Mouse (Mus musculus) CH12.LX (cell line): ENCODE results near the gene Srrt. TPM values are rescaled to one million over a fixed set of nuclear protein-coding genes. Genes with fewer than 3 reads are reported as not detected.

Experiments
- DNase-seq: peaks from one replicate; pipeline ENCODE4 v3.0.0-alpha.2; 2013; ENCODE audit errors: extremely low read depth
- H3K27ac ChIP-seq: 2 replicates; pipeline ENCODE4 v1.5.1; 2012; ENCODE audit warnings: low read depth, mild to moderate bottlenecking, control low read depth, moderate library complexity; ENCODE audit not compliant: insufficient read depth
- H3K27me3 ChIP-seq: replicated peaks from 2 replicates; pipeline ENCODE3; 2012; ENCODE audit warnings: inconsistent platforms
- H3K36me3 ChIP-seq, 2 experiments: replicated peaks in 1 of 2; 2 replicates each; pipeline versions ENCODE3 to v1.6.1; 2012; ENCODE audit warnings: inconsistent platforms in 1 of 2, low read length in 1 of 2, mild to moderate bottlenecking in 1 of 2, mixed read lengths in 1 of 2, moderate library complexity in 1 of 2; ENCODE audit not compliant: control insufficient read depth in 1 of 2, insufficient read depth in 1 of 2
- H3K4me1 ChIP-seq, 2 experiments: 2 replicates each; pipeline ENCODE4 v1.6.1; 2012; ENCODE audit warnings: inconsistent platforms in 1 of 2, moderate library complexity in 1 of 2; ENCODE audit not compliant: insufficient read depth in 2 of 2, control insufficient read depth in 1 of 2
- H3K4me2 ChIP-seq: 2 replicates; pipeline ENCODE4 v1.6.1; 2012; ENCODE audit warnings: low read depth, mild to moderate bottlenecking, control low read depth; ENCODE audit not compliant: poor library complexity, insufficient read depth, severe bottlenecking
- H3K4me3 ChIP-seq, 3 experiments: fragments of 150-350 bp in 1 of 3; sonication (generic) in 1 of 3; replicated peaks in 1 of 3; 2 replicates each; pipeline versions ENCODE3 to v1.5.1; 2011 to 2012; ENCODE audit warnings: low read depth in 2 of 3, low read length in 2 of 3, mild to moderate bottlenecking in 2 of 3, moderate library complexity in 2 of 3, control low read depth in 1 of 3, improper control_type of control experiment in 1 of 3, inconsistent platforms in 1 of 3, mixed read lengths in 1 of 3; ENCODE audit not compliant: poor library complexity in 1 of 3
- H3K79me2 ChIP-seq: replicated peaks from 2 replicates; pipeline ENCODE4 v1.6.1; 2012; ENCODE audit warnings: mild to moderate bottlenecking, moderate library complexity; ENCODE audit not compliant: control insufficient read depth, poor library complexity, insufficient read depth, severe bottlenecking; ENCODE audit errors: extremely low read depth
- H3K9ac ChIP-seq: 2 replicates; pipeline ENCODE4 v1.6.1; 2012; ENCODE audit warnings: low read depth, mild to moderate bottlenecking, control low read depth, moderate library complexity; ENCODE audit not compliant: insufficient read depth
- H3K9me3 ChIP-seq: replicated peaks from 2 replicates; pipeline ENCODE3; 2012; ENCODE audit warnings: low read length, inconsistent platforms, mixed read lengths
- BHLHE40 ChIP-seq: IDR thresholded peaks from 2 replicates; pipeline ENCODE4 v1.6.1; 2011; ENCODE audit warnings: mild to moderate bottlenecking, low read depth, low read length, improper control_type of control experiment
- CHD2 ChIP-seq: IDR thresholded peaks from 2 replicates; pipeline ENCODE4 v1.6.1; 2011; ENCODE audit warnings: low read length, improper control_type of control experiment
- CTCF ChIP-seq, 2 experiments: IDR thresholded peaks in 1 of 2; conservative IDR thresholded peaks in 1 of 2; 2 replicates each; pipeline ENCODE4 v1.5.1; 2011 to 2012; ENCODE audit warnings: low read depth in 2 of 2, low read length in 2 of 2, improper control_type of control experiment in 1 of 2, inconsistent platforms in 1 of 2, mild to moderate bottlenecking in 1 of 2, moderate library complexity in 1 of 2
- E2F4 ChIP-seq: IDR thresholded peaks from 2 replicates; pipeline ENCODE4 v1.6.1; 2011; ENCODE audit warnings: low read depth, low read length, improper control_type of control experiment; ENCODE audit not compliant: insufficient replicate concordance
- ETS1 ChIP-seq: conservative IDR thresholded peaks from 2 replicates; pipeline ENCODE4 v1.6.1; 2012; ENCODE audit warnings: low read depth, mild to moderate bottlenecking, inconsistent platforms, low read length, improper control_type of control experiment, moderate library complexity
- IRF4 ChIP-seq: IDR thresholded peaks from 2 replicates; pipeline ENCODE4 v1.6.1; 2014; ENCODE audit warnings: low read depth, mild to moderate bottlenecking, inconsistent platforms, low read length, improper control_type of control experiment
- JUN ChIP-seq: IDR thresholded peaks from 2 replicates; pipeline ENCODE4 v1.6.1; 2011; ENCODE audit warnings: low read depth, mild to moderate bottlenecking, low read length, improper control_type of control experiment, moderate library complexity; ENCODE audit not compliant: insufficient read depth
- JUND ChIP-seq: conservative IDR thresholded peaks from 2 replicates; pipeline ENCODE4 v1.6.1; 2011; ENCODE audit warnings: low read depth, low read length, improper control_type of control experiment
- MAFK ChIP-seq: IDR thresholded peaks from 2 replicates; pipeline ENCODE4 v1.6.1; 2011; ENCODE audit warnings: low read length, improper control_type of control experiment; ENCODE audit not compliant: insufficient replicate concordance
- MAX ChIP-seq: IDR thresholded peaks from 2 replicates; pipeline ENCODE4 v1.6.1; 2011; ENCODE audit warnings: low read length, improper control_type of control experiment
- MEF2A ChIP-seq: IDR thresholded peaks from 2 replicates; pipeline ENCODE4 v1.6.1; 2014; ENCODE audit warnings: low read depth, mild to moderate bottlenecking, inconsistent platforms, low read length, improper control_type of control experiment, borderline replicate concordance
- MYC ChIP-seq: IDR thresholded peaks from 2 replicates; pipeline ENCODE4 v1.6.1; 2011; ENCODE audit warnings: low read depth, mild to moderate bottlenecking, improper control_type of control experiment, low read length
- PAX5 ChIP-seq: IDR thresholded peaks from 2 replicates; pipeline ENCODE4 v1.6.1; 2012; ENCODE audit warnings: low read length, inconsistent platforms, mixed read lengths
- POLR2A ChIP-seq: IDR thresholded peaks from 2 replicates; pipeline ENCODE4 v1.6.1; 2011; ENCODE audit warnings: low read depth, mild to moderate bottlenecking, improper control_type of control experiment, low read length
- POLR2AphosphoS2 ChIP-seq: IDR thresholded peaks from 2 replicates; pipeline ENCODE4 v1.6.1; 2011; ENCODE audit warnings: low read depth, low read length, improper control_type of control experiment
- RAD21 ChIP-seq: IDR thresholded peaks from 2 replicates; pipeline ENCODE4 v1.6.1; 2011; ENCODE audit warnings: low read depth, mild to moderate bottlenecking, low read length, improper control_type of control experiment, moderate library complexity
- RCOR1 ChIP-seq: conservative IDR thresholded peaks from 2 replicates; pipeline ENCODE4 v1.6.1; 2012; ENCODE audit warnings: low read depth, mild to moderate bottlenecking, inconsistent platforms, low read length, improper control_type of control experiment
- SIN3A ChIP-seq: IDR thresholded peaks from 2 replicates; pipeline ENCODE4 v1.6.1; 2012; ENCODE audit warnings: low read length, improper control_type of control experiment, inconsistent platforms
- SMC3 ChIP-seq: IDR thresholded peaks from 2 replicates; pipeline ENCODE4 v1.6.1; 2011; ENCODE audit warnings: low read depth, low read length, improper control_type of control experiment
- TBP ChIP-seq: conservative IDR thresholded peaks from 2 replicates; pipeline ENCODE4 v1.6.1; 2011; ENCODE audit warnings: low read depth, low read length, improper control_type of control experiment
- TCF12 ChIP-seq: IDR thresholded peaks from 2 replicates; pipeline ENCODE4 v1.6.1; 2014; ENCODE audit warnings: low read depth, mild to moderate bottlenecking, inconsistent platforms, low read length, improper control_type of control experiment
- UBTF ChIP-seq: IDR thresholded peaks from 2 replicates; pipeline ENCODE4 v1.6.1; 2012; ENCODE audit warnings: low read depth, mild to moderate bottlenecking, inconsistent platforms, low read length, improper control_type of control experiment, moderate library complexity
- USF1 ChIP-seq: IDR thresholded peaks from 2 replicates; pipeline ENCODE4 v1.6.1; 2014; ENCODE audit warnings: low read depth, mild to moderate bottlenecking, inconsistent platforms, low read length, improper control_type of control experiment
- ZC3H11A ChIP-seq: IDR thresholded peaks from 2 replicates; pipeline ENCODE4 v1.6.1; 2012; ENCODE audit warnings: low read depth, mild to moderate bottlenecking, inconsistent platforms, low read length, improper control_type of control experiment
- dilution Hi-C: fragments of 300-500 bp; cut with MboI; formaldehyde crosslinking; loops from 2 replicates; pipeline ENCODE4 v1.14.3; 2020; ENCODE audit warnings: low sequenced_read_pairs; ENCODE audit not compliant: extremely low pct_unique_long_range_greater_than_20kb, extremely low pct_ligation_motif_present
- in situ Hi-C: fragments of 300-500 bp; cut with MboI; formaldehyde crosslinking; loops from 3 replicates; pipeline ENCODE4 v1.14.3; 2019; ENCODE audit warnings: low sequenced_read_pairs, low pct_ligation_motif_present, low pct_unique_long_range_greater_than_20kb, mixed read lengths
- polyA plus RNA-seq: library from polyadenylated mRNA; unstranded; fragments of >175 nt; gene quantifications from 2 replicates; pipeline ENCODE4 v1.2.1, GENCODE M21; 2012; ENCODE audit warnings: low read depth; ENCODE audit not compliant: insufficient read length
- total RNA-seq, 2 experiments: library from RNA; depleted of rRNA; stranded (reverse); fragments of 300-350 nt in 1 of 2; fragments of >200 nt in 1 of 2; gene quantifications; 2 replicates each; pipeline ENCODE4 v1.2.3; 2012 to 2014

The Srrt gene
- total and polyA plus RNA-seq, 3 experiments, result 148 to 493 (median 165) TPM

- H3K27ac ChIP-seq, result no peak overlapping the region
- no peak overlapping the region for H3K9ac ChIP-seq
- DNase-seq, result no peak
- in situ Hi-C loops (loop anchor here (10.0 kb wide), 1 partner anchor 145 kb away; no protein-coding TSS in a partner anchor), dilution Hi-C loops (no loop called here)
- H3K4me3 ChIP-seq, result no peak overlapping the region
- no peak overlapping the region for H3K4me2 ChIP-seq
- peaks cover 5% of the 10 kb centered on the region for H3K9me3 ChIP-seq
- TF ChIP-seq MAX, result no peak
- TF ChIP-seq RCOR1, result no peak
- TF ChIP-seq CTCF (conservative IDR thresholded peaks at IDR 0.05 in 1 of 2, IDR thresholded peaks at IDR 0.05 in 1 of 2; ENCODE audit: low read depth in 2 of 2, low read length in 2 of 2), result no peak
- TF ChIP-seq JUN, result no peak
- TF ChIP-seq POLR2AphosphoS2, result no peak
- no peak for TF ChIP-seq POLR2A
- TF ChIP-seq MEF2A, result no peak
- no peak for TF ChIP-seq TCF12
- no peak for TF ChIP-seq JUND
- TF ChIP-seq ZC3H11A, result no peak
- no peak for TF ChIP-seq RAD21
- TF ChIP-seq, all 38 proteins: peak for 0
- H3K36me3 ChIP-seq, result no peaks in the 10 kb centered on the region
- H3K79me2 ChIP-seq, result no peaks in the 10 kb centered on the region
- H3K27me3 ChIP-seq, result peaks cover 40% of the 10 kb centered on the region
- peaks cover 0 to 5% of the 10 kb centered on the region in 2 experiments; a peak in 2 of 4 replicates for H3K4me1 ChIP-seq
Observed at GRCm38 (mm10) chr5:137339290-137339979, 32.0 kb upstream of the Srrt start.

GRCm38 (mm10) chr5:137338663-137339289 is 31.3 kb upstream of the Srrt start:
- peaks cover 0 to 4% of the 10 kb centered on the region in 2 experiments; a peak in 2 of 4 replicates for H3K4me1 ChIP-seq
- H3K4me3 ChIP-seq, result no peak overlapping the region
- no peaks in the 10 kb centered on the region for H3K36me3 ChIP-seq
- no peak for DNase-seq
- TF ChIP-seq BHLHE40 (no peak), POLR2A (no peak), TBP (no peak), USF1 (no peak)
- H3K4me2 ChIP-seq, result no peak overlapping the region
- dilution Hi-C loops, result no loop called here
- no peak overlapping the region for H3K9ac ChIP-seq
- H3K9me3 ChIP-seq, result no peaks in the 10 kb centered on the region
- in situ Hi-C loops, result loop anchor here (10.0 kb wide), 1 partner anchor 146 kb away; no protein-coding TSS in a partner anchor
- H3K27me3 ChIP-seq, result peaks cover 42% of the 10 kb centered on the region
- no peaks in the 10 kb centered on the region for H3K79me2 ChIP-seq
- H3K27ac ChIP-seq, result no peak overlapping the region

DNA sequence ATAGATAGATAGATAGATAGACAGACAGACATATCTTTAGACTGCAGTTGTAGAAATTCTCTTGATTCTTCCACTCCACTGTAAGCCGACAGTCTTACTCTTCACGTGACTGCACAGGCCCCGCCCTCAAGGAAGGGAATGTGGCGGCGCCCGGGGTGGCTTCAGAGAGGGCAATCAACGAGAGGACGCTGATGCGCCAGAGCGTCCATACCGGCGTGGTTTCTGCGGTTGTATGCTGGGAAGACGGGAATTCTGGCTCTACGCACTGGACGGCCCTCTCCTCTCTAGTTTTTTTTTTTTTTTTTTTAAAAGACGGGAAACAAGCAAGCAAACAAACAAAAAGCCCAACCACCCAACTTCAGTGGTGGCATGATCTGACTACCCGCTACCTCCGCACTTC is 30.8 kb upstream of the Srrt start:
- Histone ChIP-seq H3K4me1 (peaks cover 0 to 4% of the 10 kb centered on the region in 2 experiments; a peak in 2 of 4 replicates), H3K4me2 (no peak overlapping the region), H3K27me3 (peaks cover 42% of the 10 kb centered on the region)
- no peak for TF ChIP-seq SIN3A
- TF ChIP-seq CHD2, result no peak
- TF ChIP-seq IRF4, result no peak
- no peak for TF ChIP-seq MYC
- no peak for TF ChIP-seq POLR2AphosphoS2
- TF ChIP-seq RAD21, result no peak
- TF ChIP-seq ETS1, result no peak
- no peak for TF ChIP-seq MAFK
- no peak for TF ChIP-seq SMC3
- no peak for TF ChIP-seq E2F4
- no peak for TF ChIP-seq RCOR1
- TF ChIP-seq UBTF, result no peak
- no peak for TF ChIP-seq PAX5
- TF ChIP-seq, all 38 proteins: peak for 0
- H3K27ac ChIP-seq, result no peak overlapping the region
- no peaks in the 10 kb centered on the region for H3K79me2 ChIP-seq
- H3K4me3 ChIP-seq, result no peak overlapping the region
- no peaks in the 10 kb centered on the region for H3K36me3 ChIP-seq
- in situ Hi-C loops (loop anchor here (10.0 kb wide), 1 partner anchor 147 kb away; no protein-coding TSS in a partner anchor), dilution Hi-C loops (no loop called here)
- no peak overlapping the region for H3K9ac ChIP-seq
- no peak for DNase-seq
- no peaks in the 10 kb centered on the region for H3K9me3 ChIP-seq
